Mouse (Mus musculus) gastrocnemius, adult 18-20 months (tissue): ENCODE data around the gene Cpped1. TPM values are rescaled to one million over a fixed set of nuclear protein-coding genes. Genes with fewer than 3 reads are reported as not detected.

Source experiments
- DNase-seq: peaks from one replicate; pipeline ENCODE4 v3.0.0; 2021; ENCODE audit warnings: low spot score
- total RNA-seq, 2 experiments: library from RNA; stranded (reverse); gene quantifications; 2 replicates each; pipeline ENCODE4 v1.2.3; 2021

Gene Cpped1
- total RNA-seq, 2 experiments from 2014 or later = 30.3 to 33.6 TPM

DNA sequence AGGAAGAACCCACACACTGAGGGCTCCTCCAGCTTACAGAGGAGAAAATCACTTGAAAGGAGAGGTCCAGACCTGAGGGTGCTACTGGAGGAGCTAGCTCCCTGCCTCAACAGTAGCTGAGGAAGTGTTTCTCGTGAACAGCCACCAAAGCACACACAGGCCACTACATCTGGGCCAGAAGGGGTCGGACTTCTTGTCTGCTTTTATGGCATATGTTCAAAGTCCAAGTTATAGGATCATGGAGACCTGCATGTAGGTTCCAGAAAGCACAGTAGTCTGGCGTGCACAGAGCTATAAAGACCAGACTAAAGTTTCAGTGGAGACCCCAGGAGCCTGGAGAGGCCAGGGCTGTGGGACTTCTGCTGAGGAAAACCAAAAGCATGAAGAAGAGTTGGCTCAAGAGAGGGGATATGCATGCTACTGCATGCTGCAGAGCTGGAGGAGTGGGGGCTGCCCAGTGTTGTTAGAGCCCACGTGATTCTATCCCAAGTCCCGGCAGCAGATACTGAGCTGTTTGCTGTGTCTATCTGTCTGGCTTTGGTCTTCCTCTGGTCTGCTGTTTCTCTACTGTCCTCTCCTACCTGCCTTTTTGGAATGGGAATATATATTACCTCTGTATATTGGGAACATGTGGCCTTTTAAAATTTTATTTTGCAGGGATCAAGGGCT is 60.1 kb downstream of the Cpped1 start:
- no peak for DNase-seq

DNA sequence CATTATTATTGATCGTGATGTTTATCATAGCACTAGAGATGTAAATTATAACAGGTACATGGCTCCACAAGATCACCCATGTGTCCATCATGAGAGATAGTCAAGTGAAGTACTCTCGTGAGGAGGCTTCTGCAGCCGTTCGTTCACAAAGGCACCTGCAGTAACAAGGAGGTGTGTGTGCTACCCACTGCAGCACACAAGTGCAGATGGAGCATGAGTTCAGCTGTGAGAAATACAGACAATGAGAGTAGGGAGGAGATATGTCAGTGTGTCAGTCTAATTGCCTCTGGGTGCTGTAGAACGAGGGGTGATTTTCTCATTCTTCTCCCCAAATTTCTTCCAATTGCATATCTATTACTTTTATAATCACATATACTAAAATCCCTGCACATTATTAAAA is 63.9 kb downstream of the Cpped1 start:
- DNase-seq = no peak

DNA sequence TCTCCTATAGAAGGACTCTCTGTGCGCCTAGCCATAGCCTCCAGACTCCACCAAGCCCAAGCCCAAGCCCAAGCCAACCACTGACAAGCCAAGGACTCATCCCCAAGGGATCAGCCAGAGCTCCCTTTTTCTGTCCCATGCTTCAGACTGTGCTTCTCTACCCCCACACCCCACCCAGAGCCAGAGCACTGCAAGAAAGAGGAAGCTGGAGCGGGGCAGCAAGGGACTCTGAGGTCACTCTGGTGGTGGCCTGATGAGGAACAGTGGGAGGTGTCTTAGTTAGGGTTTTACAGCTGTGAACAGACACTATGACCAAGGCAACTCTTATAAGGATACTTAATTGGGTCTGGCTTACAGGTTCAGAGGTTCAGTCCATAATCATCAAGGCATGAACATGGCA is 65.8 kb downstream of the Cpped1 start:
- no peak for DNase-seq

DNA sequence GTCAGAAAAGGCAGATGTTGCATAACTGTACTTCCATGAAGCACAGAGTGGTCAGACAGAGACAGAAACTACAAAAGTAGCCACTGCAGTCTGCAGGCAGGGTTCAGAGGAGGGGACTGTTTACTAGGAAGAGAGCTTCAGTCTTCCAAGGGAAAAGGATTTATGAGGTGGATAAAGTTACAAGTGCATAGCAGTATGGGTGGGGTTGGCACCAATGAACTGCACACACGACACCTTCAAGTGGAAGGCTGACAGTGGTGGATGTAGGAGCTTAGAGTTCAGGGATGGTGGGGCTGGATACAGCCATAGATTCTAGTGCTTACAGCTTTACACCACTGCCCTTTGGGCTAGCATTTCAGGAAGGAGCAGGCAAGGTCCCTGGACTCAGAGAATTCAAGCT is 75.8 kb downstream of the Cpped1 start:
- peak; percentile 17 for DNase-seq

DNA sequence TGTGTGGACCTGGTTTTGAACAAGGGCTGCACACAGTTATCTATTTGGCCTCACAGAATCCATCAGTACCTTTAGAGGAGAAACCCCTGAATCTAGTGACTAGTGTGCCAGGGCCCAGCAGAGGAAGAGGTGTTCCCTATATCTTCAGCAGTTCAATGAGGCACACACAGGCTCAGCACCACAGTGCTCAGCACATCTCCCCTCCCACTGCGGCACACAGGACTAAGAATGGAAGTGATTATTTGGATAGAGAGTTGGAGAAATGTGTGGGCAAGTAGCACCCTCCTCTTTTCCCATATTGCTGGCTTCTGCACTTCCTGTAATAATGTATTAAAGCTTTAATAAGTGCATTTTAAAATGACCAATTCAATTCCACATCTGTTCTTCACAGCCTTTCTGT is 80.4 kb downstream of the Cpped1 start:
- no peak for DNase-seq

DNA sequence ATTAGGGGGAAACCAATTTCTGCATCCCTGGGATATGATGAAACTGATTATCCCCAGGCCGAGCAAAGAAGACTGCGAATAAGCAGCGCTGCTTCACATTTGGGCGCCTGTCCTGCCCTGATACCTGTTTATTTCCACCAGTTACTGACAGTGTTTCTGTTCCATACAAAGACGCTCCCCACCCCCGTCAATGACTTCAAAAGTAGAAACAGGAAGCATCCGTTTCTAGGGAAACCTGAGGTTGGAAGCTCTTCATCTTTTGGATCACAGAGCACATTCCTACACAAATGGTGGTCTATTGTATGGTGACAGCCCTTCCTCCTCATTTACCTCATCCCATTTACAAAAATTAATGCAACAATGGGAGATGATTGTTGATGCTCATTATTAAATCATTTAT is 84.4 kb downstream of the Cpped1 start:
- no peak for DNase-seq

DNA sequence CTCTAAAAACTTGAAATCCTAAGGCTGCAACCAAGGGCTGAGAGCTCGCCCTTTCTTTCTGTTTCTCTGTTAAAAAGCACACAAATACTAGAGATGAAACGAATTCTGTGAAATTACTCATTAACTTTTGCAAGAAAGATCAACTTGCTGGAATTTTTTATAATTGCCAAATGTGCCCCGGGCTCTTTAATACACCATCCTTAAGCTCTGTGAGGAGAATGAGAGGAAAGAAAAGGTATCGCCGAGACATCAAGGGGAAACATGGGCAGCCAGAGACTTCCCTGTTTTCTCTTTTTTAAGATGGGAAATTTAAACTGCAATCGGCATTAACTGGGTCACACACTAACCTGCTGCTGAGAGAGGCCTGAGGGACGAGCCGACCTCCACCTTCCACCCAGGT is 84.9 kb downstream of the Cpped1 start:
- no peak for DNase-seq

DNA sequence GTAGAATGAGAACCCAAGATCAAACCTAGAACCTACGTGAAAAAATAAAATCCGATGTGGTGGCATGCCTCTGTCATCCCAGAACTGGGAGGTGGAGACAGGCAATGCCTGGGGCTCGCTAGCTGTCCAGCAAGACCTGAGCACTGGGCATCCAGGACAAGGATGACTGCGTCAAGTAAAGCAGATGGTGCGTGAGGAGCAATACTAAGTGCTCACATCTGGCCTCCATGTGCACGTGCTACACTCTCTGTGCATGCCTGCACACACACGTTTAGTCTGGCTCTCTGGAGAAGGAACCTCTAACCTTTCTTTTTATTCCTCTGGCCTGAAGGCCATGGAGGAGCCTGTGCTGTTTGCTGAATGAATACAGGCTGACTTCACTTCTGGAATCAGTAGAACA is 88.5 kb downstream of the Cpped1 start:
- no peak for DNase-seq

DNA sequence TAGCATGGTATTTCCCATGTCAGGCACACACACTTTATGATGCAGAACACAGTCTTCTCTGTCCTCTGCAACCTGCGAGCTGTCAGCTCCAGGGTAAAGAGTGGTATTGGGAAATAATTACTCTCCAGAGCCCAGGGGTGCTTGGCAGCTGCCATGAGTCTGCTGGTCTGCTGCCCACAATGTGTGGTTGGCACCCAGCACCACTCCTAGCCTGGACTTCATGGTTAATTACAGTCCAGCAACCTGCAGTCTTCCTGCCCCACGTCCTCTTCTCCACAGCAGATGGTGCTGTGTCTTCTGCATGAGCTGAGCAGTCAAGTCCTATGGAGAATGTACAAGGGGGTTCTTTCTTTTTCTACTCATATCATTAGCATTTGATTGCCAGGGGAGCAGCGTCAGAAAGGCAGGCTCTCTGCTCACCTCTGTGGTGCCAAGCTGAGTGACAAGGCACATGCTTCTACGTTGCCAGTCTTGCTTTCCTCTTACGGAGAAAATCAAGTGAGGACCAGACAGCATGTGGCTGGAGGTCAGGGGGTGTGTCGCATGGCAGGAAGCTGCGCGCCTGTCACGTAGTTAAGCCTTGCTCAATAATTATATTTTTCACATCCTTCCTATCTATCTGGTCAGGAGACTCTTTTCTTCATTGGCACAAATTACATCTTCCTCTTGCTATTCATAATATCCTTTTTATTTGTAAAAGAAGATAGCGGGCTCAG is 94.2 kb downstream of the Cpped1 start:
- no peak for DNase-seq

DNA sequence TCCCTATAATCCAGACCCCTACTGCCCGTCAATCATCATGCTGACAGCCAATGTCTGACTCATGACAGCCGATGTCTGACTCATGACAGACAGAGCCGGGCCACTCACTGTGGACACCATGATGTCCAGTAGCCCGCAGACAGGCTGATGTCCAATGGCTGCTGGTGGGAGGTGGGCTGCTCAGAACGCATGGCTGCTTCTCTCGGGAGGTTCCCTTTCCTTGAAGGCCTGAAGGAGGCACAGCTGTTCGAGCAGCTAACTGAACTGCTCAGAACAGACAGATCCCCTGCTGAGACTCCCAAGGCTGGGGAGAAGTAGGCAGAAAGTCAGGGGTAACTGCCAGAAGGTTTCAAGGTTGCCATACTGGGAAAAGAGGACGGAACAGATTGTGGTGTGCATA is 97.1 kb downstream of the Cpped1 start:
- no peak for DNase-seq

DNA sequence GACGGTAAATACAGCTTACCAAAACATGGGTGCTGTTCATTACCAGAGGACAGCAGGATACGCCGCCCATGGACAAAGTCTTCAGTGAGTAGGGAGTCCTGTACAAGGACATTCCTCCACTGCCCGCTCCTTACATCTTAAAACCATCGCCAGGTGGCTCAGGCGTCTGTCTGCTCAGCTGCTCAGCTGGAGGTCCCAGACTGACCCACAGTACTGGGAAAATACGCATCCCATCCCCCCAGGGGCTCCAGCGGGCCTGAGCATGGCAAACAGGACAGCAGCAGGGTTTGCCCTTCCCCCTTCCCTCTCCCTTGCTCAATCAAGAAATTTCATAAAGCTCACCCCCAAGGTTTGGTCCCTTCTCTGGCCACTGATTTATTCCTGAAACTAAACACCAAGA is 99.6 kb downstream of the Cpped1 start:
- DNase-seq = no peak

DNA sequence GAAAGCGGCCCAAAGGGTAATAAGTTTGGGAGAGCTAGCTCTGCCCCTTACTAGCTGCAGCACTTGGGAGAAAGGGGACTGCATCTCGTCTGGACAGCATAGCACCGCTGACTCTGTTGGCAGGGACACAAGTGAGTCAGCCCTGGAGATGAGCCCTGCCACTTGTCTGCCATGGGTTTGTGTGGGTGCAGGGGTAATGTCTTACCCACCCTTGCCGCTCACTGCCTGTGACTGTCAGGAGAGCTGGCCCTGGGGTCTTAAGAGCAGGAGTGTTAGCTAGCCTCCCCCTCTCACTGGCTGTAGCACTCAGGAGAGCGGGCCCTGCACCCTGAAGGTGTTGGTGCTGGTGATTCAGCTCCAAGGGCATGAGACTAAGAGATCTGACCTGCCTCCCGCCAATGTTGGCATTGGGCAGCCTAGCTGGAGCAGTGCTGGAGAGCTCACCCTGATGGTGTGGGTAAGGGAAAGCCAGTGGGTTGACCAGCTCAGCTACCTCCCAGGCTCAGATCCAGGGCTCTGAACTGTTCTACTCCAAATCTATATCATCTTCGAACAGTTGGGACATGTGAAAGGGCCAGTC is 107.2 kb downstream of the Cpped1 start:
- DNase-seq = no peak

DNA sequence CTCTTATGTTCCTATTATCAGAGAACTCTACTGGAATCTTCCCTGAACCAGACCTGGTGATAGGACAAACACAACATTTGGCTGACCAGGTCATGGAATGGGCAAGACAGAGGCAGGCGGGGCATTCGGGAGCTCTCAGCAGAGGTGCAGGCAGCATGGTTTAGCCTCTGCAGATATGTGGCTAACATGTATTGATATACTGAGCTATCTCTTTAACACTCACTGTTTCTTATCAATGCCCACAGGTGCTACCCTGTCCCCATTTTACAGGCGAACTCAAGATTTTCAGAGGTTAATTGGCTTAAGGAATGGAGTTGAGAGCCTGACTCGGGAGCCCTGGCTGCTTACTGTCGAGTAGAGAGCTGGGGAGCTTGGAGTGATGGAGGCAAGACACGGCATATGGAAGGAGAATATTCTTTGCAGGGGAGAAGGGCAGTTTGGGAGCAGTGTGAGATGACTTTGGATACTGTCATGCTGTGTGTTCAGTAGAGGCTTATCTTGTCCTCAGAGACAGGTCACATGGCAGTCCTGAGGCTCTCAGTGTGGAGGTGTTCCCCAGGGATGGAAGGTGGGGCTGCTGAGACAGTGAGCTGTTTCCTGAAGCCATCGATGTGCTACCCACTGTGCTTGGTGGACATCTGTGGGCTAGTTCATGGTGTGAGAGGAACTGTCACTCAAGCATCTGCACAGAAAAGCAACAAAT is 113.3 kb downstream of the Cpped1 start:
- DNase-seq = no peak

DNA sequence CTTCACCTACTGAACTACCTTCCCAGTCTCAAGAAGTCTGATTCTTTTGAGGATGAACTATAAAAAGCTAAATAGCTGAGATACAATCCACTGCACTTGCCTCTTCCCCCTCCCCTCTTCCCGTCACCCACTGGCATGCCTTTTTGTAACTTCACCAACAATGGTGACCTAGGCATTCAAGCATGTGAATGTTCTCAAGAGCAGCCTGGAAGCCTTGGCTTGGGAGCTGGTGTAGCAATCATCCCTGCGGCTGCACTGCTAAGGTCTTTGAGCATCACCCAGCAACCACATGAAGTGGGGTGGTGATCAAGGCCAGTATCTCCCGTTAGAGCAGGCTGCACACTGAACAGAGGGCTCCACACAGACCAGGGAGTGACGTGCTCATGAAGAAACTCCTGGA is 114.6 kb downstream of the Cpped1 start:
- no peak for DNase-seq

DNA sequence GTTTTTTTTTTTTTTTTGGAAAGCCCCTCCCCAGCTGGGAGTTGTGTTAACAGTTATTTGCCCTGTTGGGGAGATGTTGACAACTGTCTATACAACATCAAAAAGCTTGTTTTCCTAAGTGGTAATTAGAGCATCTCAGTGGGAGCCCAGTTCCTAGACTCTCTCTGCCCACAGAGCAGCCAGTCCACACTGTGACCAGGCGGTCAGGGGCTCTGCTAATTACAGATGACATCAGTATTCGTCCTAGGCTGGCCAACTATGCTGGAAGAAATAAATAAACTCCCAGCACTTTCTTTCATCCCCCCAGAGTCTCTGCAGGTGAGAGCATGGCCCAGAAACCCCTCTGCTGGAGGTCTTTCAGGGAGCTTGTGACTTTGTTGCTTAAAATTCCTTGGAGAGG is 115.9 kb downstream of the Cpped1 start:
- no peak for DNase-seq

DNA sequence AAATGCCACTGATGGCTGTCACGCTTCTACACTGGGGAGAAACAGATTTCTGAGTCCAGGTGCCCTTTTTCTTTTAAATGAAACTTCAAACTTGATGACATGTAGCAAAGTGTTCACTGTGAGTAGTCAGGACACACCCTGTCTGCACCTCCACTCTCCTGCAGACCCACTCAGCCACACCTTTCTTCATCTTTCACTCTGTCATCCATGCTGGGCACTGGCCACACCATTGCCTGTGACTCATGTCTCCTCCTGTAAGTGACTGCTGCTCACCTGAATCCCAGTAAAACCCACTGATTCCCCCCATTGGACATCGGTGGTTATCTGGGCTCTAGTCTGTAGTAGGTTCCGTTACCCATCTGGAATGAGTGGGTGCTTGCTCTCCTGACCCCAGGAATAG is 118.8 kb downstream of the Cpped1 start:
- no peak for DNase-seq

DNA sequence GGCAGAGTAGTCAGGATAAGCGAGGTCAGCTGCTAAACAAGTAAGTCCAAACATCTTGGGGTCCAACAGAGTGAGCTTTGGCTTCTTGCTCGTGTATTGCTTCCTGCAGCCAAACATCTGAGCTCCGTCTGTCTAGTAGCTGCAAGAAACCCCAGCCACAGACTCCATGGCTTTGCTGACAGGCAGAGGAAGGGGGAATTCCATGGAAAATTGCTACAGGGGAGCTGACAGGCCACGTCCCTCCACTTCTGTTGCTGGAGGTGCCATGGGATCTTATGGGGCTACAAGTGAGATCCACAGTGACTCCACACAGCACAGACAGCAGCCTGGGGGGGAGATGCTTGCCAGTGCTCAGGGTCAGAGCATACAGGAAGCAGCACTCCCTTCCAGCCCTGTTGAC is 123.4 kb downstream of the Cpped1 start:
- DNase-seq = no peak

DNA sequence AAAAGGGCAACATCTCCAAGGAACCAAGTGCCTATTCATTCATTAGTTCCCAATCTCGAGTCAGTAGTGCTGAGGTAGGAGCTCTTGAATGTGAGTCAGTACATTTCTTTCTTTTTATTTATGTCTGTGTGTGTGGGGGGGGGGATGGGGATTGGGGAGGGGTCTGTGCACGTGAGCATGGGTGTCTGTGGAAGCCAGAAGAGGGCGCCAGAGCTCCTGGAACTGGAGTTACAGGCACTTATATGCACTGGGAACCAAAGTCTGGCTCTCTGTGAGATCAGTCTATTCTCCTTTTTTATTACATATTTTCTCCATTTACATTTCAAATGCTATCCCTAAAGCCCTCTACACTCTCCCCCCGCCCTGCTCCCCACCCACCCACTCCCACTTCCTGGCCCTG is 124.9 kb downstream of the Cpped1 start:
- no peak for DNase-seq

DNA sequence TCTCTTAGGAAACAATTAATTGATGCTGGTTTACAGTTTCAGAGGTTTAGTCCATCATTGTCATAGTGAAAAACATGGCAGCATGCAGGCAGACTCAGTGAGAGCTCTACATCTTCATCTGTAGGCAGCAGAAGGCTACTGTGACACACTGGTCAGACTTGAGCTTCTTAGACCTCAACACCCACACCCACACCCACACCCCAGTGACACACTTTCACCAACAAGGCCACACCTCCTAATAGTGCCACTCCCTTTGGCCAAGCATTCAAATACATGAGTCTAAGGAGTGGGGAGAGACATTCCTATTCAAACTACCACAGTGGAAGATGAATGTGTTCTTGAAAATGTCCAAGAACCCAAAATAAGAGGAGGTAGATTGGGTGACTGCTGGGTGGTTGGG is 125.9 kb downstream of the Cpped1 start:
- DNase-seq = no peak

DNA sequence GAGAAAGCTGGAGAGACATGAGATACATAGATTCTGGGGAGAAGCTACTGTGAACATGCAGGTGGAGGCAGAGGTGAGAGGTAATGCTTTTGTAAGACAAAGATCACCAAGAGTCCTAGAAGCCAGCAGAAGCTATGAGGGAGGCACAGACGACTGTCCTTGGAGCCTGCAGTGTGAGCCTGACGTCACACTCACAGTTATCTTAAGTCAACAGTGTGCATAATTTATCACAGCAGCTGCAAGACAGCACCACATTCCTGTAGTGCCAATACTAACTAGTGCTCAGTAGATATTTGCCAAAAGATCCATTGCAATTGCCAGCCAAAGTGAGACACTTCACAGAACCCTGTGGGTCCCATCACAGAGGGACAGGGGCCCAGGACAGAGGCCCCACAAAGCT is 127.2 kb downstream of the Cpped1 start:
- DNase-seq = no peak

DNA sequence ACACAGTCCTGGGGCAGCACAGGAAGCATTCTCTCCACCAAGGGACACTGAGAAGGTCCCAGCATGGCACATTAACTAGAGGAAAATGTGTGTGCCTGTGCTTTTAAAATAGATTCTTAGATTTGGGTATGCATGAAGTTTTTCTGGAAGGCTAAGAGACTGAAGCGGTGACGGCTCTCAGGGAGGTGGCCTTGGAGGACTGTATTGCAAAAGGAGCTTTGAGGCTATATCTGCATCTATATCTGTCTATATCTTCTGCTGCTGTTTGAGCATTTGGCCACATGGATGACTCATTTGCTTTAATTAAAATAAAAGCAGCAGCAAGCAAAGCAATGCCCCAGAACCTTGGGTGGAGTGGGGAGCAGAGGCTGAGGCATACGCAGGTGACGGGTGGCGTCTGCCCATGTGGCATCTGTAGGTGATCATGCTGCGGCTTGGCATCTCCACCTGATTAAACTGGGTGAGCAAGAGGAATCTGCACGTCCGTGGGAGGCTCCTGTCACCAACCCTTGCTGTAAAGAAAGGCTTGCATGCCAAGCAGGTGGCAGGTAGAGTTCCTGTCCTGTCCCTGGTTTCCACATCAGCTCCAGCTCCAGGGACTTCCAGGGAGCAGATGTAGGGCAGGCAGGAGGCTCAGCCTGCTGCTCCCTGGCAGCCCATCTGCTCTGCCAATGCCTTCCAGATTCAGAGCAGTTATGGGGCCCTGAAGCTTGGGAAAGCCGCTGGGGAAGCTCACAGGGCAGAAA is 130.4 kb downstream of the Cpped1 start:
- DNase-seq = no peak

DNA sequence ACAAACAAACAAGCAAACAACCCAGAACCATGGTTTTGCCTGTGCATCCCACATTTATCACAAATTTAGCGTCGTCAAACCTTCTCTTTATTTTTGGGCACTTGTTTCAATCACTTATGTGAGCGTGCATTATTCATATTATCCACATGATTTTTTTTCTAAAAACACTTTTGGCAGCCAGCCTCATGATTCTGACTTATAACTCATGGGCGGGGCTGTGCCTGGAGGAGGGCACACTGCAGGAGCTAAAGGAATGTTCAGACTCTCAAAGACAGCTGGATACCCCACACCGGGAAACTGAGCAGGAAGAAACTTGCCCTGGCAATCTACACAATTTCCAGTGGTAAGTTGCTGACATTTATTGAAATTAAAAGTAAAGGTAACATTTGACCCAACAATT is 131.1 kb downstream of the Cpped1 start:
- no peak for DNase-seq
